Mouse (Mus musculus): ENCODE data around the gene Dapk2.
A peak's percentile ranks its signal among the peaks of the same experiment; 100 is the strongest.

Dapk2 gene

DNA sequence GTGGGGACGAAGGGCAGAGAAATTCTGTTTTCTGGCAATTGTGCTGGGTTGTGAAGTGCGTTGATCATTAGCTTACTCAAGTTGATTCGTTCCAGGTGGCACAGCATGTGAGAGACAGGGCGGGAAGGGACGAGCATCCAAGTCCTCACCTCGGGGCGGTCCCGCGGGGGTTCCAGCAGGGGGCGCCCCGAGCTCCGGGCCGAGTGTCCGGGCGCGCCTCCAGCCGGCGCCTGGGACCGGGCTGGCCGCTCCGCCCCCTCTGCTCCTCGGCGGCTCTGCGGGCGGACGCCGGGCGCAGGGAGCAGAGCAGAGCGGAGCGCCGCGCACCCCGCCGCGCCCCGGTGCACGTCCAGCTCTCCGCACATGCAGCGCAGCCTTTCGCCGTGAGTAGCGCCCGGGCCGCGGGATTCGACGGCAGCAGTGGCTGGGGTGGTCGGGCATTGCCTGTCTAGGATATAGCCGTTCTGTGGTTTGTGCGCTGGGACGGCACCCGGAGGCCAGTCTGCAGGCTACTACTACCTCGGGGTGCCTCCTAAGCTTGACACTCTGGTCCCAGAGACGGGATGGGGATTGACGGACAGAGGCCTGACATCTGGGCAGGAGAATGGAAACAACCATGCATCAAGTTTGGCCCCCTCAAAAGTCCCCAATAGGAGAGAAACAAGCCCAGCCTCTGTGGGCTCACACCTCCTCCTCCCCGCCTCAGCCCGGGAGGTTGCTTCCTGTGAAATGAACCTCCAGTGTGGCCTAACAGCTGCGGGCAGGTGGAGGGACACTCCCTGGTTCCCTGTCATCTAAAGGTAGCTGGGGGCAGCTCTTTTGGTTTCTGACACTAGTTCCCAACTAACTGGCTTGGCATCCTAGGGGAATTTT, at the start of gene Dapk2:
Gene Dapk2, plus strand, starts transcription at position 266 of the 873 bp plus-strand sequence.
- peak; percentile 92 for DNase-seq

GRCm38 (mm10) chr9:66109574-66109973, 48.4 kb upstream of the Dapk2 start:
- DNase-seq, result peak; percentile 83

DNA sequence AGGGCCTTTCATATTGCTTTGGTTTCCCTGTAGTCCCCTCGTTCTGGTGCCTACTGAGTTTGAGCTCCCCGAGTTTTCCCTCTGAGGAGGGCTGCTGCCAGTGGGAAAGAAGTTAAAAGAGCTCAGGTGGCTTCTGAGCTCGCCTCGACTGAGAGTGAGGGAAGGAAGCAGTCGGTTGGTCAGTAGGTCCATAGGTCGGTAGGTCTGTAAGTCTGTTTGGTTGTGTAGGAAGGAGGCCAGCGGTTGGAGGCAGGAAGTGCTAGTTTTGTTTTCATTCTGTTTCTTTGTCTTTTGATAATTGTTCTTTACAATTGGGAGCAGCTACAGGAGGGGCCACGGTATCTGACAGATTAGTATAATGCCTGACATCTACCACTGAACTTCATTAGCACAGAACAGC, 47.9 kb upstream of the Dapk2 start:
- no peak for DNase-seq

DNA sequence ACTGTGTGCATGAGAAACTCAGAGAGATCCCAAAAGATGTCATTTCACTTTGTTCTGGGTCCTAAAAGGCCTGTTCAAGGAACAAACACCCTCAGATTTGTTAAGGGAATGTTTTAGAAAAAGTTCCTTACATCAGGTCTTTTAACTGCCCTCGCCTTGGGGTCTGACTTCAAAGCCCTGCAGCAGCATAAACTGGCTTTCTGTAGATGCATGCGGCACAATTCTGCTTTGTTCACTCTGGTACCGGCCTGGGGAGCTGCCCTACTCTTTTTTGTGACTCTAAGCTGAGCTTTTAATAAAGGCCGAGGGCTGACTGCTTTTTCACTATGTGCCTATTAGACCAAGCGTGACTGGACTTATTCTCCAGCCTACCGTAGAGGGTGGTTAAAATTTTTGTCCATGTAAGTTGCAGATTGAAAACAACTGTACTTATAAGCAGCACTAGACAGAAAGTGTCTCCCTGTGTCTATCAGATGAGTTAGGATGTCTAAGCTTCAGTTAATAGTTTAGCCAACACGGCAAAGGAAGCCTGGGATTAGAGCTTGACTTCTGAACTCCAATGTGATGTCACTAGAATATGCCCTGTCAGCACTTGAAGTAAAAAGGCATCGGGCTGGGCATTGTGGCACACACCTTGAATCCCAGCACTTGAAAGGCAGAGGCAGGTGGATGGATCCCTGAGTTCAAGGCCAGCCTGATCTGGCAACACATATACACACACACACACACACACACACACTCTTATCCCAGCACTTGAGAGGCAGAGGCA, 47.2 kb upstream of the Dapk2 start:
- peak; percentile 88 for DNase-seq

DNA sequence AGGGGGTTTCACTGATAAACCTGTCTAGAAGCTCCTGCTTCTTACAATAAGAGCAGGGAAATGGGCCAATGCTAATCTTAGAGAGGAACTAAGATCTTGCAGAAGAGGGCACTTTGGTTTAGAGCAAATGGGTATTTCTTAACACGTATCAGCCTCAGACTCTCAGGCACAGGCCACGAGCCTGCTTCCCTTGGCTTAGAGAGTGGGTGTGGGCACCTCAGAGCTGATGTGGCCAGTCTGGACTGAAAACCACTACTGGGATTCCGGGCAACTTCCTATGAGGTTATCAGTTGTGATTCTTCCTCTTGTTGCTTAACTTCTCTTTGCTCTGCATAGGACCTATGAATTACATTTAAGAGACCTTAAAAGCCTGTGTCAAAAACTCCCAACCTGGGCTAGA, 43.7 kb upstream of the Dapk2 start:
- no peak for DNase-seq

DNA sequence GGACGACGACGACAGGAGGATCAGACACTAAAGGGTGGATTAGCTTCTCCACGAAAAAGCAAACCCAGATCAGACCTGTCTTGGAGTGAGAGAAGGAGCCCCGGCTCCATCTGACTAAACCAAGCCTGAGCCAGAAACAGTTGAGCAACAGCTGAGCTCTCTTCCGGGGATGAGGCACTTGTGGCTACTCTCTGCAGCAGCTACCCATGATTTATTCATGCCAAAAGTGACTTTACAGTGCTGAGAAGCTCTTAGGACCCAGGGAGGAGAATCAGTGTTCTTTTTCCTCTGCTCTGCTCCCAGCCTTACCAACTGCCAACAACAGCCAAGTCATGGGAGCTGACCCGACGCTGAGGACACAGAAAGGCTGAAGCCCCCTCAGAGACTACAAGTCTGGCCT, 41.1 kb upstream of the Dapk2 start:
- no peak for DNase-seq

DNA sequence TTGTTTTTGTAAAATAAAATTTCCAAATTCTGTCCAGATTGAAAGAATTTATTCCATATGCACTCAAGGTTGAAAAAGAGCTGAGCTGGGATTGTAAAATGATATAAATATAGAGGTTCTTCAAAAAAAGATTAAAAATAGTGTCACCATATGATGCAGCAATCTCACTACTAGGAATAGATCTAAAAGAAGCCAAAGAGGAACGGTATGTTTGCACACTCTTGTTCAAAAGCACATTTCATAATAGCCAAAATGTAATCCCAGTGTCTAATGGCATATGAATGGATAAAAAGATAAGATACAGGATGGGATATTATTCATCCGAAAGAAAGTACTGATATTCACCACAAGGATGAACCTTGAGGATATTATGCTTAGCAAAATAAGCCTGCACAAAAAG, 38.5 kb upstream of the Dapk2 start:
- no peak for DNase-seq

- no peak for DNase-seq
Measured at GRCm38 (mm10) chr9:66120106-66120505, 37.9 kb upstream of the Dapk2 start.

GRCm38 (mm10) chr9:66120945-66121344, 37.1 kb upstream of the Dapk2 start:
- DNase-seq, result no peak

DNA sequence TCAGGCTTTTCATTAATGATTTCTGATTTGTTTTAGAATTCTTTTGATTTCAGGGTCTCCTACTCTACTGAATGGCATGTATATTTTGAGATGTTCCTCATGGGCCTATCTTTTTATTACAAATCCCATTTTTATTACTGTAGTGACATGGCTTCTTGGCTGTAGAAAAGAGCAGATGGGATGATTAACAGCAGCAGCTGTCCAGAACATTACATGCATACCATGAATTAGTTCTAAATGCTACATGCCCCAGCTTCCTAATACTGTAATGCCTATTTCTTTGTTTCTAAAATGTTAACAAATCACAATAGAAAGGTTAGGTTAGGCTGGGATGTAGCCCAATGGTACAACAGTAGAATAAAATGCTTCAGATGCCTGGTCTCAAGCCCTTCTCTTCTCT, 36.6 kb upstream of the Dapk2 start:
- no peak for DNase-seq

GRCm38 (mm10) chr9:66123648-66124047, 34.4 kb upstream of the Dapk2 start:
- DNase-seq, result no peak

GRCm38 (mm10) chr9:66124111-66124531, 33.9 kb upstream of the Dapk2 start:
- peak; percentile 44 for DNase-seq

DNA sequence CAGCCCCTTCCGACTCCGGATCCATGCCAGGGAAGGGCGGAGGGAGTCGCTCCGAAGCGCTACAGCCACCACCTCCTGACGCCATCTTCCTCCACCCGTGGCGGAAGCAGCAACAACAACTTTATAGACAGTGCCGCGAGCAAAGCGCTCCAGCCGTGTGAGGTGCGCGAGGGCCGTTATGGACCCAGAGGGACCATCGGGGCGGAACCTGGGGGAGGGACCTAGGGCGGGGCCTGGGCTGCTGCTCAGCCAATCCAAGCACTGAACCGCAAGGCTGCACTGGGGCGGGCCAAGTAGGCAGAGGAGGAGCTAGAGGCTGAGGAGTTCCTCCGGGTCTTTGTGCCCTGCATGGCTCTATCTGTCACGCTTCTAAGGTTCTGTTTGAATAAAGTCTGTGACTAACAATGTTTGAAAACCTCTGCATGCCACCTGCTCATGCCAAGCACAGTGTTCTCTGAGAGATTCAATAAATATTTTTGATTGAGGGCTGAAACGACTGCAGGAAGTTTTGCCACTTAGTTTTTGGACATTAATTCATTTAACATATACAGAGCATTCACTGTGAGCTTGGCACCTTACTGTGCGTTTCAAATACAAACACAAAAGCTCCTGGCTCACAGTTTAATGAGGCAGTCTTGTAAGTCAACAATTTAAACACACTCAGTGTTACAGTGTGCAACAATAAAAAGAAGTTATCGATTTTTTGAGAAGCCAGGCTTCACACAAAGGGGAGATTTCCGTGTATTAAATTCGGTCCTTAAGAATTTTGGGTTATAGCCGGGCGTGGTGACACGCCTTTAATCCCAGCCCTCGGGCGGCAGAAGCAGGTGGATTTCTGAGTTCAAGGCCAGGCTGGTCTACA, 33.1 kb upstream of the Dapk2 start:
- DNase-seq, result peak; percentile 99

DNA sequence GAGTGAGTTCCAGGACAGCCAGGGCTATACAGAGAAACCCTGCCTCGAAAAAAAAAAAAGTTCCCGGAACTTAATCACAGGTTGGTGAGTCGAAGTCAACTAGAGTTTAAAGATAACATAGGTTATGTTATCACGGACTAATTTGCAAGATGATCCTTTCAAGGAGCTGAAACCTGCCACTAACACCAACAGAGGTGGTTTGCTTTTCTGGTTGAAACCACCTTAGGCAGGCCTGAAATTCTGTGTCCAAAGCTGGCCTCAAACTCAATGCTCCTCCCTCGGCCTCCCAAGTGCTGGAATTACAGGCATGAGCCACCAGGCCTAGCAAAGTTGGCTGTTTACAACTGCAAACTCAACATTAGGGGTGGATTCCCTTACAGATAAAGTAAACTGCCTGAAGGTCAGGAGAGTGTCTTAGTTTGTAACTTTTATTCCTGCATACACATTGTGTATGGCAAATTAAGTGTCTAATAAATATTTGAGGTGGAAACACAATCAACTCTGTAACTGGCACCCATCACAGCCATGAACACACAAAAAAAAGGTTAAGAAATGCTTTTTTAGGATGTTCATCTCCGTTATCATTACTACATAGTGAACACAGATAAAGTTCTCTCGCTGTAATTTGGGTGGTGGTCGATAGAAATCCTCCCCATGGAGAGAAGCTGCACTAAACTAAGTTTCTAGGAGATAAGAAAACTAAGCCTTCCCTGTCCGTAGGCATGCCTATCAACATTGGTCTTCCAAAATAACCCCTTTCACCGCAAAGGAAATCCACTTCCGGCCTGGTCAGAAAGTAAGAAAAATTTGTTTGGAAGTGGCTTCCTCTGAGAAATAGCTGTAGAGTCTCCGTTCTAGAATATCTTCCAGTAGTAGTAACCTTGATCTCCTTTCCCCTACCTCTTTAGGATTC, 32.2 kb upstream of the Dapk2 start:
- no peak for DNase-seq

DNA sequence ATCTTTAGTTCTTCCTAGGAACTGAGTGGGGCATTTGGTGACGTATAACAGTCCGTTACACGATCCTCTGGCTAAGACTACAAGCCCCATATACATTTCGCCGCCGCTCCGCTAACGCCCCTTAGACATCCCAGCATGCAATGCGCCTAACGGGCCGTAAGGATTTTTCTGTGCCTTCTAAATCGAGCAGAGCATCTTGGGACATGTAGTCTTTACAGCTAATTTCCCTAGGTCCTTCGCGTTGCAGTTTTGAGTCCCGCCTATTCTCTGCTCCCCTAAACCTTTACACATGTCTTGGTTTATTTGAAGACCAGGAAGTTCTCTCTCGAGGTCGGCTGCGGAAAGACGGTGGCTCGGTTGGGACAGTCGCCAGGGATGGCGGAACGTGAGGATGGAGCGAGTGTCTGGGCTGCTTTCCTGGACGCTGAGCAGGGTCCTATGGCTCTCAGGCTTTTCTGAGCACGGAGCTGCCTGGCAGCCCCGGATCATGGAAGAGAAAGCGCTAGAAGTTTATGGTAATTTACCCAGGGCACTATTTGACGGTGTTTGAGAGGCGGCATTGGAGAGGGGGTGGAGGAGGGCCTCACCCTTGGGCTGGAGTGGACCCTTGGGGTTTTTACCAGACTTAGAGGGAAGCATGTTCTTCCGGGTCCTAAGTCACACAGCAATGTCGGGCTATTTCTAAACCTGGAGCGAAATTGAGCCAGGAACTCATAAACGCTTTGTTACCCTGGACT, 31.4 kb upstream of the Dapk2 start, which contains the start of the genes Snx1 and Ciao2a:
Gene Snx1, minus strand, starts transcription at position 132 of the 737 bp plus-strand sequence.
Gene Ciao2a, plus strand, starts transcription at position 156 of the 737 bp plus-strand sequence.
- DNase-seq, result peak; percentile 98

GRCm38 (mm10) chr9:66127193-66127546, 30.9 kb upstream of the Dapk2 start:
- no peak for DNase-seq

DNA sequence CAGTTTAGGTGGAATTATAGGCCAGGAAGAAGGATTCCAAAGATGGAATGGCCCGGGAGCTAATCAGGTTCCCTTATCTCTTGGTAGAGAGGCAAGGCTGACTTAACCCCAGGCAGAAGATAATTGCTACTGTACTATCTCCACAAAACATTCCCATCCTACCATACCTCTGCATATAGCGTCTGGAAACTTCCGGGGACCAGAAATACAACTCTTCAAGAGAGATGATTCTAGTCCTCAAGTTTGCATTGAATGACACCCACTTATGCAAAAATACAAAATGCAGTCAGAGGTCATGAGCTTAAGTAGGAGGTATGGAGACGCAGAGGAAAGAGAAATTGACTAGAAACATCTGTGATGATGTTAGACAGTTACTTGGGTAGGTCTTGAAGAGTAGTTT, 30.1 kb upstream of the Dapk2 start:
- no peak for DNase-seq

GRCm38 (mm10) chr9:66131466-66131865, 26.6 kb upstream of the Dapk2 start:
- no peak for DNase-seq

- peak; percentile 22 for DNase-seq
Measured at GRCm38 (mm10) chr9:66135967-66136366, 22.1 kb upstream of the Dapk2 start.

- DNase-seq, result no peak
Measured at GRCm38 (mm10) chr9:66138193-66138592, 19.8 kb upstream of the Dapk2 start.

DNA sequence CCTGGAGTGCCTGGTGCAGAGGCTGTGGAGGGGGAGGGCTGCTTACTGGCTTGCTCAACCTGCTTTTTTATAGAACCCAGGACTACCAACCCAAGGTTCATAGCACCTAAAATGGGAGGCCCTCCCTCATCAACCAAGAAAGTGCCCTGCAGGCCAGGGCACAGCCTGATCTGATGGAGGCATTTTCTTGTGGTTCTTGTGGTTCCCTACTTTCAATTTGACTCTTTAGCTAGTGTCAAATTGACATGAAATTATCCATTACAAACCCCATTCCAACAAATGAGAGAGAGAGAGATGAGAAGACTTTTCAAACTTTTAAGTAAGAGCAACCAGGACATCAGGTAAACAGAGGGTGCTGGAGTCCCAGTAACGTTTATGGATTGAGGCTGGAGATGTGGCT, 15.8 kb upstream of the Dapk2 start:
- DNase-seq, result no peak

Data from kidney, adult 9 months (tissue).